In genomic region chr17:27422726-27423381, GRCm38 (mm10) we compare ENCODE assay signal across 9 mouse cellular contexts.
A peak's percentile ranks its signal among the peaks of the same experiment; 100 is the strongest.
DNase-seq lines count a peak whose midpoint lies in the region; ATAC-seq and TF ChIP-seq lines count a peak whose summit lies in the region.
"Had no signal": no experiment of that assay in that cellular context is flagged by ENCODE, and none has a peak within 500 bp of the region (broad histone marks: within the 10 kb centered on the region; RNA-seq: fewer than 3 reads in every experiment).

No protein-coding gene starts in this region.

- TF ChIP-seq POLR2A in lung, adult 2 months (IDR thresholded peaks at IDR 0.05; ENCODE audit: borderline replicate concordance, extremely low read depth, low read depth, low read length) = no peak

- peak overlapping the region; percentile 79 for H3K27ac ChIP-seq in lung, embryonic 15.5 days
- H3K27ac ChIP-seq in hindbrain, postnatal 0 days = 0 out of 2 replicates have a peak overlapping the region, but pooled peaks have one; percentile 20
- H3K27ac ChIP-seq in limb, embryonic 15.5 days = peak overlapping the region; percentile 84

- TF ChIP-seq CTCF in lung, adult 2 months (IDR thresholded peaks at IDR 0.05; ENCODE audit: insufficient read depth, low read length) = no peak
- no peak for TF ChIP-seq CTCF in hindbrain, postnatal 0 days (IDR thresholded peaks at IDR 0.05; ENCODE audit: low read depth)

- no peak for DNase-seq in lung, adult 2 months
- peak; percentile 77 for DNase-seq in hindbrain, postnatal 0 days (ENCODE audit: low spot score)
- DNase-seq in right cerebral cortex, postnatal 14 days = peak; percentile 35
- no peak for DNase-seq in spleen, postnatal 4 days (ENCODE audit: low spot score in 2 of 2)
- no peak for DNase-seq in adrenal gland, adult 2 months

- H3K4me2 ChIP-seq in lung, embryonic 15.5 days = peak overlapping the region; percentile 6; the same call in 1 of the 2 replicates
- H3K4me2 ChIP-seq in hindbrain, postnatal 0 days (ENCODE audit: low read depth, low read length) = no peak overlapping the region
- peak overlapping the region; percentile 34 for H3K4me2 ChIP-seq in limb, embryonic 15.5 days

- no peaks in the 10 kb centered on the region for H3K9me3 ChIP-seq in lung, embryonic 15.5 days
- H3K9me3 ChIP-seq in hindbrain, postnatal 0 days (ENCODE audit: low read length) = no peaks in the 10 kb centered on the region
- no peaks in the 10 kb centered on the region for H3K9me3 ChIP-seq in limb, embryonic 15.5 days

- WGBS in lung, embryonic 15.5 days = 29% methylated on average over 10 of the region's 10 CpGs
- 39% methylated on average over 10 of the region's 10 CpGs for WGBS in lung, adult 2 months
- 14% methylated on average over 10 of the region's 10 CpGs for WGBS in hindbrain, postnatal 0 days
- WGBS in limb, embryonic 15.5 days = 7% methylated on average over 10 of the region's 10 CpGs

- no peaks in the 10 kb centered on the region for H3K36me3 ChIP-seq in lung, embryonic 15.5 days
- H3K36me3 ChIP-seq in hindbrain, postnatal 0 days (ENCODE audit: insufficient read depth, low read length) = no peaks in the 10 kb centered on the region
- H3K36me3 ChIP-seq in limb, embryonic 15.5 days = no peaks in the 10 kb centered on the region
- H3K36me3 ChIP-seq: G1E had no signal

- H3K4me1 ChIP-seq in lung, embryonic 15.5 days = peaks cover 38% of the 10 kb centered on the region
- H3K4me1 ChIP-seq in lung, adult 2 months (ENCODE audit: control insufficient read depth, insufficient read depth, low read length) = no peaks in the 10 kb centered on the region
- H3K4me1 ChIP-seq in hindbrain, postnatal 0 days (ENCODE audit: insufficient read depth, low read length) = peaks cover 19% of the 10 kb centered on the region
- peaks cover 35% of the 10 kb centered on the region for H3K4me1 ChIP-seq in limb, embryonic 15.5 days

- no peaks in the 10 kb centered on the region for H3K27me3 ChIP-seq in lung, embryonic 15.5 days
- no peaks in the 10 kb centered on the region for H3K27me3 ChIP-seq in hindbrain, postnatal 0 days (ENCODE audit: insufficient read depth, low read length)
- H3K27me3 ChIP-seq in limb, embryonic 15.5 days = no peaks in the 10 kb centered on the region

- no peak overlapping the region for H3K4me3 ChIP-seq in lung, embryonic 15.5 days
- H3K4me3 ChIP-seq in lung, adult 2 months (replicated peaks; ENCODE audit: extremely low read depth, low read depth, low read length) = no peak overlapping the region
- no peak overlapping the region for H3K4me3 ChIP-seq in hindbrain, postnatal 0 days (ENCODE audit: low read length)
- no peak overlapping the region for H3K4me3 ChIP-seq in limb, embryonic 15.5 days

- H3K9ac ChIP-seq in lung, embryonic 15.5 days = no peak overlapping the region
- no peak overlapping the region for H3K9ac ChIP-seq in hindbrain, postnatal 0 days (replicated peaks; ENCODE audit: low read length)
- H3K9ac ChIP-seq in limb, embryonic 15.5 days = 0 out of 2 replicates have a peak overlapping the region, but pooled peaks have one; percentile 10

- peak; percentile 83 for ATAC-seq in lung, embryonic 15.5 days (ENCODE audit: borderline replicate concordance, extremely low read depth, low FRiP score, low TSS enrichment)
- ATAC-seq in frontal cortex, adult (ENCODE audit: low TSS enrichment) = peak; percentile 50; the same call in 1 of the 2 replicates
- peak; percentile 59; the same call in 1 of the 2 replicates for ATAC-seq in hindbrain, postnatal 0 days
- peak; percentile 63 for ATAC-seq in limb, embryonic 15.5 days (ENCODE audit: insufficient number of reproducible peaks, low FRiP score, low TSS enrichment, low read depth)

Comparison
In these comparisons a context has a peak if more than half of its experiments do, and no peak if none do; other contexts are left out.
1. H3K27ac ChIP-seq: peak in every context shown above with its lines; median percentile 84 in limb, embryonic 15.5 days; 79 in lung, embryonic 15.5 days; 20 in hindbrain, postnatal 0 days.
2. DNase-seq: peak in hindbrain, postnatal 0 days (single experiment) and right cerebral cortex, postnatal 14 days (single experiment); none in lung, adult 2 months (single experiment), spleen, postnatal 4 days (0 of 2) and adrenal gland, adult 2 months (single experiment).
3. Peak in every context shown above with its lines, with median percentiles within 50 percentile points of each other: ATAC-seq.